9 mouse cellular contexts compared by ENCODE assay signal in genomic region chr1:64853738-64854730, GRCm38 (mm10).
DNase-seq lines count a peak whose midpoint lies in the region.
"Had no signal": no experiment of that assay in that cellular context is flagged by ENCODE, and none has a peak within 500 bp of the region (broad histone marks: within the 10 kb centered on the region; RNA-seq: fewer than 3 reads in every experiment).

No protein-coding gene starts in this region.

- no peaks in the 10 kb centered on the region for H3K36me3 ChIP-seq in forebrain, embryonic 10.5 days (replicated peaks)
- H3K36me3 ChIP-seq: limb, embryonic 12.5 days had no signal

- H3K9me3 ChIP-seq in forebrain, embryonic 10.5 days: no peaks in the 10 kb centered on the region
- H3K9me3 ChIP-seq: limb, embryonic 12.5 days had no signal

- H3K4me1 ChIP-seq in forebrain, embryonic 10.5 days: peaks cover 64% of the 10 kb centered on the region

- DNase-seq in right cerebral cortex, postnatal 10 days (ENCODE audit: low spot score in 2 of 2): peak; percentile 31 to 35
- DNase-seq in right cerebral cortex, postnatal 4 days: no peak
- peak; percentile 67 for DNase-seq in forebrain, embryonic 10.5 days (ENCODE audit: extremely low spot score, low spot score)
- DNase-seq in lung, postnatal 25 days (ENCODE audit: low spot score): peak; percentile 52
- peak; percentile 28 for DNase-seq in retina, postnatal 7 days (ENCODE audit: low read depth, low spot score)
- no peak for DNase-seq in urinary bladder, postnatal 10 days (ENCODE audit: low spot score)
- no peak for DNase-seq in cerebellum, postnatal 25 days
- no peak for DNase-seq in urinary bladder, postnatal 14 days (ENCODE audit: low spot score)

- 28% methylated on average over 5 of the region's 5 CpGs for WGBS in forebrain, embryonic 10.5 days

- H3K27me3 ChIP-seq in forebrain, embryonic 10.5 days (ENCODE audit: poor library complexity, severe bottlenecking): peaks cover 25% of the 10 kb centered on the region

- H3K4me3 ChIP-seq in forebrain, embryonic 10.5 days: no peak overlapping the region
- H3K4me3 ChIP-seq: limb, embryonic 12.5 days had no signal

- H3K27ac ChIP-seq in forebrain, embryonic 10.5 days: peak overlapping the region; percentile 77
- H3K27ac ChIP-seq: limb, embryonic 12.5 days had no signal

Comparison
In these comparisons a context has a peak if more than half of its experiments do, and no peak if none do; other contexts are left out.
1. DNase-seq: peak in right cerebral cortex, postnatal 10 days (2 of 2), forebrain, embryonic 10.5 days (single experiment), lung, postnatal 25 days (single experiment) and retina, postnatal 7 days (single experiment); none in right cerebral cortex, postnatal 4 days (single experiment), urinary bladder, postnatal 10 days (single experiment), cerebellum, postnatal 25 days (0 of 2) and urinary bladder, postnatal 14 days (single experiment).